Mouse (Mus musculus): Measurements from ENCODE around the gene Slc12a8. TPM values are rescaled to one million over a fixed set of nuclear protein-coding genes. Genes with fewer than 3 reads are reported as not detected.

Slc12a8 gene
- polyA plus RNA-seq, 1 experiment from 2014 or later, result 0.93 TPM

GRCm38 (mm10) chr16:33553689-33554342 is 36.7 kb downstream of the Slc12a8 start:
- Histone ChIP-seq H3K9me3 (no peaks in the 10 kb centered on the region), H3K4me2 (replicated peaks) (0 out of 2 replicates have a peak overlapping the region, but pooled peaks have one; percentile 7), H3K27me3 (no peaks in the 10 kb centered on the region), H3K9ac (no peak overlapping the region), H3K36me3 (no peaks in the 10 kb centered on the region), H3K4me3 (no peak overlapping the region), H3K27ac (peak overlapping the region; percentile 72; the same call in 1 of the 2 replicates), H3K4me1 (peaks cover 25% of the 10 kb centered on the region)
- peak; percentile 82 for ATAC-seq (ENCODE audit: low FRiP score, low read depth)
- WGBS, result 29% methylated on average over 9 of the region's 9 CpGs

GRCm38 (mm10) chr16:33558121-33558520 is 41.0 kb downstream of the Slc12a8 start:
- no peak overlapping the region for H3K4me2 ChIP-seq (replicated peaks)
- H3K4me3 ChIP-seq, result no peak overlapping the region
- H3K4me1 ChIP-seq, result peaks cover 38% of the 10 kb centered on the region
- H3K27me3 ChIP-seq, result no peaks in the 10 kb centered on the region
- H3K9ac ChIP-seq, result no peak overlapping the region
- ATAC-seq (ENCODE audit: low FRiP score, low read depth), result no peak
- H3K27ac ChIP-seq, result no peak overlapping the region
- 84% methylated on average over 12 of the region's 12 CpGs for WGBS
- no peaks in the 10 kb centered on the region for H3K36me3 ChIP-seq
- no peaks in the 10 kb centered on the region for H3K9me3 ChIP-seq

GRCm38 (mm10) chr16:33560281-33560680 is 43.2 kb downstream of the Slc12a8 start:
- Histone ChIP-seq H3K9me3 (no peaks in the 10 kb centered on the region), H3K27ac (no peak overlapping the region), H3K4me3 (no peak overlapping the region), H3K27me3 (no peaks in the 10 kb centered on the region), H3K9ac (no peak overlapping the region), H3K4me1 (peaks cover 18% of the 10 kb centered on the region), H3K36me3 (no peaks in the 10 kb centered on the region), H3K4me2 (replicated peaks) (no peak overlapping the region)
- WGBS, result 5% methylated on average over 6 of the region's 6 CpGs
- peak; percentile 55; the same call in 1 of the 2 replicates for ATAC-seq (ENCODE audit: low FRiP score, low read depth)

- Histone ChIP-seq H3K27me3 (no peaks in the 10 kb centered on the region), H3K4me3 (no peak overlapping the region), H3K4me1 (peaks cover 15% of the 10 kb centered on the region), H3K9me3 (no peaks in the 10 kb centered on the region), H3K27ac (no peak overlapping the region), H3K36me3 (no peaks in the 10 kb centered on the region), H3K9ac (no peak overlapping the region), H3K4me2 (replicated peaks) (no peak overlapping the region)
- WGBS, result 87% methylated on average over 12 of the region's 12 CpGs
- no peak for ATAC-seq (ENCODE audit: low FRiP score, low read depth)
Observed at GRCm38 (mm10) chr16:33561308-33562009, 44.3 kb downstream of the Slc12a8 start.

GRCm38 (mm10) chr16:33562874-33563537 is 45.9 kb downstream of the Slc12a8 start:
- no peaks in the 10 kb centered on the region for H3K36me3 ChIP-seq
- H3K9me3 ChIP-seq, result no peaks in the 10 kb centered on the region
- H3K4me1 ChIP-seq, result peaks cover 15% of the 10 kb centered on the region
- WGBS, result 67% methylated on average over 12 of the region's 12 CpGs
- no peak overlapping the region for H3K9ac ChIP-seq
- H3K27me3 ChIP-seq, result no peaks in the 10 kb centered on the region
- peak overlapping the region; percentile 61; the same call in 1 of the 2 replicates for H3K27ac ChIP-seq
- H3K4me3 ChIP-seq, result no peak overlapping the region
- H3K4me2 ChIP-seq (replicated peaks), result no peak overlapping the region
- no peak for ATAC-seq (ENCODE audit: low FRiP score, low read depth)

GRCm38 (mm10) chr16:33563538-33564013 is 46.4 kb downstream of the Slc12a8 start:
- 58% methylated on average over 5 of the region's 5 CpGs for WGBS
- H3K9me3 ChIP-seq, result no peaks in the 10 kb centered on the region
- no peak overlapping the region for H3K9ac ChIP-seq
- no peak overlapping the region for H3K4me3 ChIP-seq
- H3K4me1 ChIP-seq, result peaks cover 18% of the 10 kb centered on the region
- no peaks in the 10 kb centered on the region for H3K36me3 ChIP-seq
- ATAC-seq (ENCODE audit: low FRiP score, low read depth), result peak; percentile 53
- H3K27ac ChIP-seq, result 0 out of 2 replicates have a peak overlapping the region, but pooled peaks have one; percentile 61
- no peaks in the 10 kb centered on the region for H3K27me3 ChIP-seq
- no peak overlapping the region for H3K4me2 ChIP-seq (replicated peaks)

GRCm38 (mm10) chr16:33566467-33566866 is 49.3 kb downstream of the Slc12a8 start:
- Histone ChIP-seq H3K27me3 (no peaks in the 10 kb centered on the region), H3K4me2 (replicated peaks) (no peak overlapping the region), H3K27ac (no peak overlapping the region), H3K4me3 (no peak overlapping the region), H3K36me3 (no peaks in the 10 kb centered on the region), H3K9me3 (no peaks in the 10 kb centered on the region), H3K9ac (no peak overlapping the region), H3K4me1 (peaks cover 20% of the 10 kb centered on the region)
- ATAC-seq (ENCODE audit: low FRiP score, low read depth), result no peak
- WGBS, result 86% methylated on average over 10 of the region's 10 CpGs

GRCm38 (mm10) chr16:33567736-33568135 is 50.6 kb downstream of the Slc12a8 start:
- H3K4me2 ChIP-seq (replicated peaks), result no peak overlapping the region
- H3K9me3 ChIP-seq, result no peaks in the 10 kb centered on the region
- no peak overlapping the region for H3K27ac ChIP-seq
- peaks cover 18% of the 10 kb centered on the region for H3K4me1 ChIP-seq
- no peaks in the 10 kb centered on the region for H3K27me3 ChIP-seq
- no peak for ATAC-seq (ENCODE audit: low FRiP score, low read depth)
- no peak overlapping the region for H3K4me3 ChIP-seq
- no peaks in the 10 kb centered on the region for H3K36me3 ChIP-seq
- 70% methylated on average over 4 of the region's 4 CpGs for WGBS
- H3K9ac ChIP-seq, result no peak overlapping the region

- Histone ChIP-seq H3K9me3 (no peaks in the 10 kb centered on the region), H3K4me3 (no peak overlapping the region), H3K36me3 (no peaks in the 10 kb centered on the region), H3K27ac (no peak overlapping the region), H3K27me3 (no peaks in the 10 kb centered on the region), H3K4me2 (replicated peaks) (no peak overlapping the region), H3K4me1 (peaks cover 17% of the 10 kb centered on the region), H3K9ac (no peak overlapping the region)
- ATAC-seq (ENCODE audit: low FRiP score, low read depth), result no peak
- WGBS, result 68% methylated on average over 12 of the region's 12 CpGs
Observed at GRCm38 (mm10) chr16:33568269-33569016, 51.3 kb downstream of the Slc12a8 start.

GRCm38 (mm10) chr16:33572646-33573045 is 55.5 kb downstream of the Slc12a8 start:
- H3K9me3 ChIP-seq, result no peaks in the 10 kb centered on the region
- H3K27me3 ChIP-seq, result no peaks in the 10 kb centered on the region
- no peak overlapping the region for H3K27ac ChIP-seq
- H3K36me3 ChIP-seq, result no peaks in the 10 kb centered on the region
- H3K4me2 ChIP-seq (replicated peaks), result no peak overlapping the region
- 83% methylated on average over 6 of the region's 6 CpGs for whole genome bisulfite sequencing
- H3K9ac ChIP-seq, result no peak overlapping the region
- peaks cover 34% of the 10 kb centered on the region; the same call in 1 of the 2 replicates for H3K4me1 ChIP-seq
- ATAC-seq (ENCODE audit: low FRiP score, low read depth), result no peak
- no peak overlapping the region for H3K4me3 ChIP-seq

- Histone ChIP-seq H3K4me3 (no peak overlapping the region), H3K9ac (no peak overlapping the region), H3K9me3 (no peaks in the 10 kb centered on the region), H3K4me1 (peaks cover 30% of the 10 kb centered on the region; the same call in 1 of the 2 replicates), H3K27me3 (no peaks in the 10 kb centered on the region), H3K36me3 (no peaks in the 10 kb centered on the region), H3K4me2 (replicated peaks) (no peak overlapping the region), H3K27ac (no peak overlapping the region)
- no peak for ATAC-seq (ENCODE audit: low FRiP score, low read depth)
- 71% methylated on average over 7 of the region's 7 CpGs for WGBS
Observed at GRCm38 (mm10) chr16:33573703-33574102, 56.6 kb downstream of the Slc12a8 start.
